Mouse (Mus musculus): Measurements from ENCODE around the gene Olfr247. TPM values are rescaled to one million over a fixed set of nuclear protein-coding genes. Genes with fewer than 3 reads are reported as not detected.
"Not testable (repeated sequence)": the region's sequence is repeated elsewhere in the genome, so short reads cannot be mapped to it uniquely, and the experiment has no call there.

Gene Olfr247
- total RNA-seq (2022): not detected

DNA sequence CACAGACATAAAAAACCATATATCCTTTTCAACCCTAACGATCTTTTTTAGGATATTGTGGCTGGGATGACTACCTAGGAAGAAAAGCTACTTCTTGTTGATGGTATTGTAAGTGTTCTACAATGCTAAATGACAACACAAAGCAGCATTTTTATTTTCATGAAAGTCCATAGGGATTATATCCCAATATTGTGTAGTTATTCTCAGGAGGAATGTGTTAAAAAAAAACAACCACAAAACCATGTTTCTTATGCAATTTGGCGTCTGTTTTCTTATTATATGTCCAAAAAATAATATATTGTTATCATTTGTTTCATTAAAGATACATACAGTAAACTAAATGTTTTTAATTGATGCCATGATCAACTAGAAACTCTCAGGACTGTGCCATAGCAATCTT, at the start of gene Olfr247:
Olfr247 (minus strand) TSS at position 101 of the 400 bp plus-strand sequence.
- not testable (repeated sequence) for DNase-seq (ENCODE audit: low spot score in 2 of 2)

DNA sequence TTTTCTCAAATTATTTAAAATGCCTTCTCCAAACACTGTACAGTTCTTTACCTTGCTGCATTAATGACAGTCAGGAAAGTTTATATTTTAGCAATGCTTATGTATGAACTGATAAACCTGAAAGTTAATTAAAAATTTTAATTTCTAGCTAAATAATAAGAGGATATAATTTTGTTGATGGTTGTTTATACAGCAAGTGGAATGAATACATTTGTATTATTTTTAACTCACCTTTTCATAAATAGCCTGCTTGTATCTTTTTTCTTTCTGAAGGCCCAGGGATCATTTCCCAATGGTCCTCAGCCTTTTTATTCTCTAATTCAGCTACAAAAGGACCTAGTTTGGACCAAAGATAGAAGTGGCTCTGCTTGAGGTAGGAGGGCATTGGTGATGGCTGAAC, 36.4 kb upstream of the Olfr247 start, which contains the start of gene Olfr820:
Olfr820 (plus strand) TSS at position 301 of the 400 bp plus-strand sequence.
- no peak for DNase-seq (ENCODE audit: low spot score in 2 of 2)

DNA sequence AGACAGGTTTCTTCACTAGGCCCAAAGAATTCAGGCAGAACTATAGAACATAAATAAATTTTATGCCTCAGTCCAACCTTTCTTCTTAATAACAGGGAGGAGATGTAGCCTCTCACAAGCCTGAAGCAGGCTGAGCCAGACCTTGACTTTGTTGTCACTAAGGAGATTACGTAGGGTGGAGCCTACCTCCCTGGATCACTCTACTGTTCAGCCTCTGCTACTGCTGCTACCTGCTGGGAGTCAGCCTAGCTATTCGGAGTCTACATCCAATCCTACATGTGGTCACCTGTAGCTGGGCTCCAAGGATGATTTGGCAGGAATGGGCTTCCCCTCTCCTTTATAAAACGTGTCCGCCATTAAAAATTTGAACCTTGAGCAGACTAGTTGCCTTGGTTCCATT, 29.4 kb upstream of the Olfr247 start:
- DNase-seq (ENCODE audit: low spot score in 2 of 2): not testable (repeated sequence)

DNA sequence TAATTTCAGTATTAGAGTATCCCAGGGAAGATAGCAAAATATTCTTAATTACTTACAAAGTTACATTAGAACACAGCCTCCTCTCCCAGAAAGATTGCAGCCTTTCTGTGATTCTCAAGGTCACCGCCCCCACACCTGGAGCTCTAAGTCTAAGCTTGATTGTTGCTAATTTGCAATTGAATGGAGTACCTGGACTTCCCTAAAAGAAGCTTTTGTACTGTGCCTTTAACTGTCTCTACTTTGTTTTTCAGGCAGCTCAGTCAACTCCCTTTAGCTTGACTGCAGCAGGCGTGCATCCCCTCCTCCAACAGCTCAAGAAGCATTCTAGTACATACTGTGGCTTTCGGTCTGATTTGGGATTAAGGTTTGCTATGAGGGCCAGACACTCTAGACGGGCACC, 28.2 kb upstream of the Olfr247 start:
- not testable (repeated sequence) for DNase-seq (ENCODE audit: low spot score in 2 of 2)

DNA sequence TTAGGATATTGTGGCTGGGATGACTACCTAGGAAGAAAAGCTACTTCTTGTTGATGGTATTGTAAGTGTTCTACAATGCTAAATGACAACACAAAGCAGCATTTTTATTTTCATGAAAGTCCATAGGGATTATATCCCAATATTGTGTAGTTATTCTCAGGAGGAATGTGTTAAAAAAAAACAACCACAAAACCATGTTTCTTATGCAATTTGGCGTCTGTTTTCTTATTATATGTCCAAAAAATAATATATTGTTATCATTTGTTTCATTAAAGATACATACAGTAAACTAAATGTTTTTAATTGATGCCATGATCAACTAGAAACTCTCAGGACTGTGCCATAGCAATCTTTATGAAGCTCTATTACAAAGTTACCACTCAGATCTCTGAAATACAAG, 9.0 kb upstream of the Olfr247 start, which contains the start of gene Gm10310:
Gm10310 (minus strand) TSS at position 101 of the 400 bp plus-strand sequence.
- DNase-seq (ENCODE audit: low spot score in 2 of 2): not testable (repeated sequence)

DNA sequence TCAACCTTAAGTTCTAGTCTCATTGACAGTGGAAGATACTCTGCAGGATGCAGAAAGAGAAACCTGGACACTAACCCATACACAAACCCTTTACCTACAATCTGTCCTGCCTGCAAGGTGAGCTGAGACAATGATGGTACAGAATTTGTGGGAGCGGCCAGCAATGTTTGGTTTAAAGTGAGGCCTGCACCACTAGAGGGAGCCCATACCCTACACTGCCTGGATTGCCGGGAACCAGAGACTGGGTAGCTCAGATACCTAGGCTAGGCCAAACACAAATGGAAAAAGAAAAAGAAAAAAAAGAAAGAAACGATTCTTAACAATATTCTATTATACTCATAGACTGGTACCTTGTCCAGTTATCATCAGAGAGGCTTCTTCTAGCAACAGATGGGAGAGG, 5.9 kb upstream of the Olfr247 start:
- DNase-seq (ENCODE audit: low spot score in 2 of 2): not testable (repeated sequence)

DNA sequence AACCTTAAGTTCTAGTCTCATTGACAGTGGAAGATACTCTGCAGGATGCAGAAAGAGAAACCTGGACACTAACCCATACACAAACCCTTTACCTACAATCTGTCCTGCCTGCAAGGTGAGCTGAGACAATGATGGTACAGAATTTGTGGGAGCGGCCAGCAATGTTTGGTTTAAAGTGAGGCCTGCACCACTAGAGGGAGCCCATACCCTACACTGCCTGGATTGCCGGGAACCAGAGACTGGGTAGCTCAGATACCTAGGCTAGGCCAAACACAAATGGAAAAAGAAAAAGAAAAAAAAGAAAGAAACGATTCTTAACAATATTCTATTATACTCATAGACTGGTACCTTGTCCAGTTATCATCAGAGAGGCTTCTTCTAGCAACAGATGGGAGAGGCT, 2.9 kb downstream of the Olfr247 start:
- not testable (repeated sequence) for DNase-seq (ENCODE audit: low spot score in 2 of 2)

DNA sequence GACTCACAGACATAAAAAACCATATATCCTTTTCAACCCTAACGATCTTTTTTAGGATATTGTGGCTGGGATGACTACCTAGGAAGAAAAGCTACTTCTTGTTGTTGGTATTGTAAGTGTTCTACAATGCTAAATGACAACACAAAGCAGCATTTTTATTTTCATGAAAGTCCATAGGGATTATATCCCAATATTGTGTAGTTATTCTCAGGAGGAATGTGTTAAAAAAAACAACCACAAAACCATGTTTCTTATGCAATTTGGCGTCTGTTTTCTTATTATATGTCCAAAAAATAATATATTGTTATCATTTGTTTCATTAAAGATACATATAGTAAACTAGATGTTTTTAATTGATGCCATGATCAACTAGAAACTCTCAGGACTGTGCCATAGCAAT, 8.8 kb downstream of the Olfr247 start, which contains the start of gene Olfr819:
Olfr819 (minus strand) TSS at position 101 of the 400 bp plus-strand sequence.
- not testable (repeated sequence) for DNase-seq (ENCODE audit: low spot score in 2 of 2)

DNA sequence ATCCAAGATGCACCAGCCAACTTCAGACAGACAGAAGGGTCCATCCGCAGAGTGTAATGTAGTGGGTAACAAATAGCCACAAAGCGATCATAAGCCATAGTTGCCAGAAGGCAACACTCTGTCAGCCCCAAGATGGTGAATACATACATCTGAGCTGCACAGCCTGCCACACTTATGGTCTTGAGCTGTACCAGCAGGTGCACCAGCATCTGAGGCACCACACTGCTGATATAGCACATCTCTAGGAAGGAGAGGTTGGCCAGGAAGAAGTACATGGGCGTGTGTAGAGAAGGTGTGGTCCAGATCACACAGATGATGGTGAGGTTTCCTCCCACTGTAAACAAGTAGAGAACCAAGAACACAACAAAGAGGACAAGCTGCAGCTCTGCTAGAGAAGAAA, 9.7 kb downstream of the Olfr247 start:
- DNase-seq (ENCODE audit: low spot score in 2 of 2): not testable (repeated sequence)

DNA sequence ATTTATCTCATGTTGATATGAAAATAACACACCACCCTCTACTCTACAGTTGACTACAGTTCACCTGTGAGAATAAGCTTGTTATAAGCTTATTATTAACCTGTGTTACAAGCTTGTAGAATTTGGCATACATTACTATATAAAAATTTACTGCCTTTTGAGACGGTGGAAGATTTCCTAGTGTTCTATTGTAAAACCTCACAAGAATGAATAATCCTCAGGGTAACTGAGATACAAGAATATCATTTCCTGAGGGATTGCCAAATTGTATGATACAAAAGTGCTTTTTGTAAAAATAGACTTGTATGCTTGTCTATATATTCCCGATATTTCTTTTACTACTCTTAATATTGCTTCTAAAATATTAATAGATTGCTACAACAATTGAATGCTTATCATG, 26.9 kb downstream of the Olfr247 start, which contains the start of gene Olfr818:
Olfr818 (minus strand) TSS at position 101 of the 400 bp plus-strand sequence.
- DNase-seq (ENCODE audit: low spot score in 2 of 2): no peak

Other genes starting within 250 kb of the Olfr247 start
- not detected for gene Olfr805, start 246.8 kb downstream of the Olfr247 start, total RNA-seq (2022)
- not detected for gene Olfr806, start 234.2 kb downstream of the Olfr247 start, total RNA-seq (2022)
- gene Olfr807, start 218.3 kb downstream of the Olfr247 start, total RNA-seq (2022): not detected
- gene Olfr808, start 210.7 kb downstream of the Olfr247 start, total RNA-seq (2022): not detected
- not detected for gene Olfr809, start 201.5 kb downstream of the Olfr247 start, total RNA-seq (2022)
- not detected for gene Olfr810, start 181.2 kb downstream of the Olfr247 start, total RNA-seq (2022)
- not detected for gene Olfr811, start 171.7 kb downstream of the Olfr247 start, total RNA-seq (2022)
- gene Olfr812, start 130.0 kb downstream of the Olfr247 start, total RNA-seq (2022): not detected
- gene Olfr813, start 120.8 kb downstream of the Olfr247 start, total RNA-seq (2022): not detected
- not detected for gene Olfr814, start 96.3 kb downstream of the Olfr247 start, total RNA-seq (2022)
- not detected for gene Olfr815, start 70.3 kb downstream of the Olfr247 start, total RNA-seq (2022)
- not detected for gene Olfr816, start 60.5 kb downstream of the Olfr247 start, total RNA-seq (2022)
- gene Olfr818, start 27.0 kb downstream of the Olfr247 start, total RNA-seq (2022): not detected
- not detected for gene Olfr819, start 8.9 kb downstream of the Olfr247 start, total RNA-seq (2022)
- gene Gm10310, start 8.9 kb upstream of the Olfr247 start, total RNA-seq (2022): not detected
- gene Olfr820, start 36.5 kb upstream of the Olfr247 start, total RNA-seq (2022): not detected
- gene Olfr821, start 54.2 kb upstream of the Olfr247 start, total RNA-seq (2022): under 1 TPM in 1 of 4 experiments, not detected in 3; 0.43 TPM
- gene Olfr822, start 95.1 kb upstream of the Olfr247 start, total RNA-seq (2022): not detected
- gene Olfr823, start 139.2 kb upstream of the Olfr247 start, total RNA-seq (2022): not detected
- not detected for gene Olfr824, start 153.9 kb upstream of the Olfr247 start, total RNA-seq (2022)
- gene Olfr825, start 190.6 kb upstream of the Olfr247 start, total RNA-seq (2022): not detected
- not detected for gene Olfr826, start 208.0 kb upstream of the Olfr247 start, total RNA-seq (2022)
- gene Olfr827, start 238.3 kb upstream of the Olfr247 start, total RNA-seq (2022): not detected